Comparison of ENCODE assay signal across 7 mouse cellular contexts in the genomic region with DNA sequence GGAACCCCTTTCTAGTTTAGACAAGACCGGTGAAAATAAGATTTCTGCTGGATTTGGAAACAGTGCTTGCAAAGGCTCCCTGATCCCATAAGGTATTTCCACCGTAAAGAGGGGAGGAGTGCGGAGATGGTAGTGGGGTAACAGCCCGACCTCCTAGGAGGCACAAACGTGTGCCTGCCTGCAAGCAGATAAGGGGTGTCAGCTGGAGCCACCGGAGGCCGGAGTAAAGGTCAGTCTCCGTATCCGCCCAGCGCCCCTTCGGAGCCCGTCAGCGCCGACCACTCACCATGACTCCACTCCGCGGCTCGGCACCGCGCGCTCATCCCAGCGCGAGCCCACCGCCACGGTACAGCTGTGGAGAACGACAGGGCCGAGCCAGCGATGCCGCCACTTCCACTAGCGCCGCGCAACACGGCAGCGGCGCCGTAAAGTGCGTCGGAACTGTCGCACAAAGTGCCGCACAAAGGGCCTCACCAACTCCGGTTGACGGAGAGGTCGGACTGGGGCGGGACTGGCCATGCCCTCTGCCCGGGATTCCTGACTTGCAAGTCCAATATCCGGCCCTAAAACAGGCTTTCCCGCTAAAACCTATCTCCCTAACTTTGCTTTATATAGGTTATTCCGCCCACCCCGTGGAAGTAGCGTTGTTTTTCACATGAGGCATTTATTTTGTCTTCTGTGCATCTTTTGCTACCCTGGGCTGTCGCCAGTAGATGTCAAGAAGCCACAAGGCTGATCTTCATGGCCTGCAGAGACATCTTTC. TPM values are rescaled to one million over a fixed set of nuclear protein-coding genes. Genes with fewer than 3 reads are reported as not detected.
DNase-seq lines count a peak whose midpoint lies in the region; ATAC-seq lines count a peak whose summit lies in the region.

Dnajc19 (minus strand) TSS at position 422 of the 763 bp plus-strand sequence.

- H3K9me3 ChIP-seq in embryonic facial prominence, embryonic 12.5 days = no peaks in the 10 kb centered on the region
- H3K9me3 ChIP-seq in limb, embryonic 11.5 days (ENCODE audit: control insufficient read depth, low read length) = no peaks in the 10 kb centered on the region
- H3K9me3 ChIP-seq in midbrain, embryonic 14.5 days (ENCODE audit: control insufficient read depth, low read length) = no peaks in the 10 kb centered on the region

- peak; percentile 91 for ATAC-seq in embryonic facial prominence, embryonic 12.5 days (ENCODE audit: insufficient number of reproducible peaks, insufficient read depth, low FRiP score, low TSS enrichment)
- peak; percentile 90 for ATAC-seq in limb, embryonic 11.5 days (ENCODE audit: insufficient number of reproducible peaks, low FRiP score, low TSS enrichment, low read depth)
- peak; percentile 94 for ATAC-seq in midbrain, embryonic 14.5 days (ENCODE audit: low FRiP score, low TSS enrichment)

- 1% methylated on average over 50 of the region's 50 CpGs for WGBS in embryonic facial prominence, embryonic 12.5 days
- under 1% methylated on average over 50 of the region's 50 CpGs for WGBS in limb, embryonic 11.5 days
- WGBS in midbrain, embryonic 14.5 days = under 1% methylated on average over 50 of the region's 50 CpGs

- peaks cover 13% of the 10 kb centered on the region for H3K4me1 ChIP-seq in embryonic facial prominence, embryonic 12.5 days
- H3K4me1 ChIP-seq in limb, embryonic 11.5 days (ENCODE audit: control insufficient read depth, insufficient read depth, low read length) = 0 out of 2 replicates have a peak, but pooled peaks cover 2% of the 10 kb centered on the region
- peaks cover 16% of the 10 kb centered on the region for H3K4me1 ChIP-seq in midbrain, embryonic 14.5 days (ENCODE audit: control insufficient read depth, insufficient read depth, low read length)

- H3K4me2 ChIP-seq in embryonic facial prominence, embryonic 12.5 days (replicated peaks) = peak within 1 kb of the TSS; percentile 58
- H3K4me2 ChIP-seq in limb, embryonic 11.5 days (ENCODE audit: low read depth, severe bottlenecking) = peak within 1 kb of the TSS; percentile 36
- peak within 1 kb of the TSS; percentile 61 for H3K4me2 ChIP-seq in midbrain, embryonic 14.5 days (ENCODE audit: low read length)

- H3K4me3 ChIP-seq in embryonic facial prominence, embryonic 12.5 days = peak within 1 kb of the TSS; percentile 74
- peak within 1 kb of the TSS; percentile 73 for H3K4me3 ChIP-seq in limb, embryonic 11.5 days (ENCODE audit: low read depth, low read length)
- H3K4me3 ChIP-seq in midbrain, embryonic 14.5 days (replicated peaks; ENCODE audit: low read depth, low read length) = peak within 1 kb of the TSS; percentile 72

- no peaks in the 10 kb centered on the region for H3K36me3 ChIP-seq in embryonic facial prominence, embryonic 12.5 days
- H3K36me3 ChIP-seq in limb, embryonic 11.5 days (ENCODE audit: control insufficient read depth, insufficient read depth, low read length) = no peaks in the 10 kb centered on the region
- H3K36me3 ChIP-seq in midbrain, embryonic 14.5 days (ENCODE audit: control insufficient read depth, insufficient read depth, low read length) = peaks cover 12% of the 10 kb centered on the region

- H3K9ac ChIP-seq in embryonic facial prominence, embryonic 12.5 days = peak within 1 kb of the TSS; percentile 78
- peak within 1 kb of the TSS; percentile 83 for H3K9ac ChIP-seq in limb, embryonic 11.5 days (ENCODE audit: low read length)
- peak within 1 kb of the TSS; percentile 79 for H3K9ac ChIP-seq in midbrain, embryonic 14.5 days (replicated peaks; ENCODE audit: low read length)

- no peaks in the 10 kb centered on the region for H3K27me3 ChIP-seq in embryonic facial prominence, embryonic 12.5 days
- no peaks in the 10 kb centered on the region for H3K27me3 ChIP-seq in limb, embryonic 11.5 days (ENCODE audit: control insufficient read depth, insufficient read depth, low read length)
- no peaks in the 10 kb centered on the region for H3K27me3 ChIP-seq in midbrain, embryonic 14.5 days (ENCODE audit: control insufficient read depth, insufficient read depth, low read length)

- peak within 1 kb of the TSS; percentile 50; the same call in 1 of the 2 replicates for H3K27ac ChIP-seq in embryonic facial prominence, embryonic 12.5 days
- peak within 1 kb of the TSS; percentile 38; the same call in 1 of the 2 replicates for H3K27ac ChIP-seq in limb, embryonic 11.5 days (replicated peaks; ENCODE audit: low read depth, low read length)
- H3K27ac ChIP-seq in midbrain, embryonic 14.5 days (replicated peaks; ENCODE audit: low read depth, low read length) = peak within 1 kb of the TSS; percentile 79

- DNase-seq in adrenal gland, postnatal 25 days = peak; percentile 91
- peak; percentile 99 for DNase-seq in heart, adult 11 months
- peak; percentile 98 for DNase-seq in kidney, adult 18-20 months
- DNase-seq in limb, embryonic 11.5 days (ENCODE audit: low spot score) = peak; percentile 92
- peak; percentile 96 for DNase-seq in midbrain, embryonic 14.5 days
- peak; percentile 80 to 92 for DNase-seq in spleen, adult 18-20 months

RNA-seq across cellular contexts. Expression of gene Dnajc19, which starts in this region (rescaled TPM):
- 78.6 and 83.8 TPM in 2 replicates for total RNA-seq in adrenal gland, postnatal 25 days (2021)
- polyA plus RNA-seq in embryonic facial prominence, embryonic 12.5 days (2016; fragmentation: Nextera tagmentation; extraction: Ambion mirVana) = 138 and 144 TPM in 2 replicates
- 155 and 167 TPM in 2 replicates for polyA plus RNA-seq in limb, embryonic 11.5 days (2014; fragmentation: Nextera tagmentation; extraction: Ambion mirVana)
- 138 and 158 TPM in 2 replicates for polyA plus RNA-seq in midbrain, embryonic 14.5 days (2014; fragmentation: Nextera tagmentation; extraction: Ambion mirVana)

Comparison
In these comparisons a context has a peak if more than half of its experiments do, and no peak if none do; other contexts are left out.
1. Peak in every context shown above with its lines: DNase-seq, ATAC-seq, H3K4me3 ChIP-seq and H3K27ac ChIP-seq.